Mouse (Mus musculus): Measurements from ENCODE around the gene Ccdc88b. TPM values are rescaled to one million over a fixed set of nuclear protein-coding genes. Genes with fewer than 3 reads are reported as not detected.

Gene Ccdc88b
- polyA plus RNA-seq, 1 experiment, result 1.7 TPM

DNA sequence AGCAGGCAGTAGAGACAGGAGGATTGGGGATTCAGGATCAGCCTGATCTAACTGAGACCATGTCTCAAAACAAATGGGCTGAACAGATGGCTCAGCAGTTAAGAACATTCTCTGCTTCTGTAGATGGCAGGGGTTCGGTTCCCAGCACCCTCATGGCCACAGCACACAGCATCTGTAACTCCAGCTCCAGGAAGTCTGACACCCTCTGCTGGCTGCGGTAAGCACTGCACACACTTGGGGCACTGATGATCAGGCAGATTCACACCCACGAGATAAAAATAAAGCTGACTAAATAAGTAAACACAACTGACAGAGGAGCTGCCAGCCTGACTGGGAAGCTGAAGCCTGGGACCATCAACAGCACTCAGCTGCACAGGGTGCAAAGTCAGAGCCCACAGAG lies 43.1 kb downstream of the Ccdc88b start:
- 88% methylated on average over 3 of the region's 3 CpGs for WGBS
- Histone ChIP-seq H3K4me3 (replicated peaks; ENCODE audit: insufficient read depth, low read depth, low read length) (no peak overlapping the region), H3K27ac (ENCODE audit: insufficient read depth, low read length) (no peak overlapping the region), H3K4me1 (ENCODE audit: control insufficient read depth, insufficient read depth, low read length) (no peaks in the 10 kb centered on the region), H3K27me3 (ENCODE audit: control insufficient read depth, insufficient read depth, low read length) (no peaks in the 10 kb centered on the region)
- DNase-seq, result no peak
- no peak for TF ChIP-seq CTCF (IDR thresholded peaks at IDR 0.05; ENCODE audit: borderline replicate concordance, insufficient read depth, low read depth, low read length)
- no peak for TF ChIP-seq POLR2A (IDR thresholded peaks at IDR 0.05; ENCODE audit: borderline replicate concordance, insufficient read depth, low read length)

DNA sequence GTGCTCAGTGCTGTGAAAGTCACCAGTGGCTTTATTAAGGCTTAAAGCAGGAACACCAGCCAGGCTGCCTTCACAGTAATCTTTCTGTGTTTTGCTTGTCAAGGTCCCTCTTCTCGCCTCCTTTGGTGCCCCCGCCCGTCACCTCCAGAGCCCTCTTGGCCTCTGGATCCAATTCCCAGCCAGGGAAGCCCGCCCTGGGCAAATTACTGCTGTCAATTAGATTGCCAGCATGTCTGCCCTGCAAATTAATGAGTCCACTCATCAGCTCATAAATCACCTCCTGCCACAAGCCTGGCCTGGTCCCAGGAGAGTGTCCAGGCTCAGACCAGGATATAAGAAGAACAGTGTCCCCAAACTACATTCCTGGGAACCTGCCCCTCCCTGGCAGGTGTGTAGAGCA lies 43.6 kb downstream of the Ccdc88b start:
- Histone ChIP-seq H3K27ac (ENCODE audit: insufficient read depth, low read length) (no peak overlapping the region), H3K4me1 (ENCODE audit: control insufficient read depth, insufficient read depth, low read length) (no peaks in the 10 kb centered on the region), H3K27me3 (ENCODE audit: control insufficient read depth, insufficient read depth, low read length) (no peaks in the 10 kb centered on the region), H3K4me3 (replicated peaks; ENCODE audit: insufficient read depth, low read depth, low read length) (no peak overlapping the region)
- WGBS, result 70% methylated on average over 4 of the region's 4 CpGs
- TF ChIP-seq POLR2A (IDR thresholded peaks at IDR 0.05; ENCODE audit: borderline replicate concordance, insufficient read depth, low read length) (no peak), CTCF (IDR thresholded peaks at IDR 0.05; ENCODE audit: borderline replicate concordance, insufficient read depth, low read depth, low read length) (no peak)
- DNase-seq, result no peak

Other genes with a start within 250 kb of the Ccdc88b start
- gene Rps6ka4, start 17.6 kb downstream of the Ccdc88b start, polyA plus RNA-seq (2012; rRNA removed), result 26.3 and 28.7 TPM in 2 replicates
- 122 and 124 TPM in 2 replicates for gene Trmt112, start 51.5 kb upstream of the Ccdc88b start, polyA plus RNA-seq (2012; rRNA removed)
- gene Prdx5, start 51.9 kb upstream of the Ccdc88b start, polyA plus RNA-seq (2012; rRNA removed), result 500 and 537 TPM in 2 replicates
- gene Esrra, start 63.6 kb upstream of the Ccdc88b start, polyA plus RNA-seq (2012; rRNA removed), result 95.3 and 103 TPM in 2 replicates
- gene Catsperz, start 67.2 kb upstream of the Ccdc88b start, polyA plus RNA-seq (2012; rRNA removed), result 2.8 and 3.2 TPM in 2 replicates
- gene Kcnk4, start 76.3 kb upstream of the Ccdc88b start, polyA plus RNA-seq (2012; rRNA removed), result 5.8 and 5.9 TPM in 2 replicates
- gene Bad, start 83.7 kb upstream of the Ccdc88b start, polyA plus RNA-seq (2012; rRNA removed), result 71.6 and 73.8 TPM in 2 replicates
- 125 and 127 TPM in 2 replicates for gene Gpr137, start 84.3 kb upstream of the Ccdc88b start, polyA plus RNA-seq (2012; rRNA removed)
- gene Ppp1r14b, start 116.8 kb upstream of the Ccdc88b start, polyA plus RNA-seq (2012; rRNA removed), result 50.1 and 51.7 TPM in 2 replicates
- gene Plcb3, start 118.3 kb upstream of the Ccdc88b start, polyA plus RNA-seq (2012; rRNA removed), result 53.2 and 57.6 TPM in 2 replicates
- 214 and 257 TPM in 2 replicates for gene Fkbp2, start 122.3 kb upstream of the Ccdc88b start, polyA plus RNA-seq (2012; rRNA removed)
- 90.4 and 100.0 TPM in 2 replicates for gene Vegfb, start 129.4 kb upstream of the Ccdc88b start, polyA plus RNA-seq (2012; rRNA removed)
- gene Dnajc4, start 134.4 kb upstream of the Ccdc88b start, polyA plus RNA-seq (2012; rRNA removed), result 63.6 and 66.4 TPM in 2 replicates
- 40.4 and 43.5 TPM in 2 replicates for gene Nudt22, start 137.9 kb upstream of the Ccdc88b start, polyA plus RNA-seq (2012; rRNA removed)
- gene Trpt1, start 137.9 kb upstream of the Ccdc88b start, polyA plus RNA-seq (2012; rRNA removed), result 29.6 and 31.3 TPM in 2 replicates
- gene Fermt3, start 161.3 kb upstream of the Ccdc88b start, polyA plus RNA-seq (2012; rRNA removed), result 2.2 and 2.3 TPM in 2 replicates
- 215 and 217 TPM in 2 replicates for gene Stip1, start 181.8 kb upstream of the Ccdc88b start, polyA plus RNA-seq (2012; rRNA removed)
- gene Macrod1, start 198.6 kb upstream of the Ccdc88b start, polyA plus RNA-seq (2012; rRNA removed), result 30.8 and 33.8 TPM in 2 replicates
- gene Flrt1, start 247.5 kb upstream of the Ccdc88b start, polyA plus RNA-seq (2012; rRNA removed), result 5.4 and 6.2 TPM in 2 replicates